Mouse (Mus musculus) adipocyte (in vitro differentiated cells): Measurements from ENCODE around the gene Tmem87b.
A peak's percentile ranks its signal among the peaks of the same experiment; 100 is the strongest.

ENCODE experiments used
- DNase-seq: peaks from one replicate; pipeline ENCODE4 v3.0.0-alpha.2; 2016; ENCODE audit warnings: low spot score

Gene Tmem87b

GRCm38 (mm10) chr2:128818956-128819643 lies 1.2 kb downstream of the Tmem87b start:
- peak; percentile 89 for DNase-seq

- peak; percentile 37 for DNase-seq
Measured at GRCm38 (mm10) chr2:128820631-128821030, 2.7 kb downstream of the Tmem87b start.

- DNase-seq = no peak
Measured at GRCm38 (mm10) chr2:128823893-128824292, 6.0 kb downstream of the Tmem87b start.

- DNase-seq = no peak
Measured at GRCm38 (mm10) chr2:128827787-128828186, 9.9 kb downstream of the Tmem87b start.

GRCm38 (mm10) chr2:128832611-128833010 lies 14.7 kb downstream of the Tmem87b start:
- DNase-seq = no peak

- DNase-seq = peak; percentile 36
Measured at GRCm38 (mm10) chr2:128833035-128833434, 15.1 kb downstream of the Tmem87b start.

- DNase-seq = no peak
Measured at GRCm38 (mm10) chr2:128833435-128833834, 15.5 kb downstream of the Tmem87b start.

GRCm38 (mm10) chr2:128837531-128837930 lies 19.6 kb downstream of the Tmem87b start:
- no peak for DNase-seq

GRCm38 (mm10) chr2:128838611-128839010 lies 20.7 kb downstream of the Tmem87b start:
- no peak for DNase-seq

GRCm38 (mm10) chr2:128839501-128839900 lies 21.6 kb downstream of the Tmem87b start:
- DNase-seq = no peak

GRCm38 (mm10) chr2:128842437-128842836 lies 24.5 kb downstream of the Tmem87b start:
- no peak for DNase-seq

- peak; percentile 58 for DNase-seq
Measured at GRCm38 (mm10) chr2:128850036-128850435, 32.1 kb downstream of the Tmem87b start.

GRCm38 (mm10) chr2:128856673-128857072 lies 38.8 kb downstream of the Tmem87b start:
- DNase-seq = no peak

- no peak for DNase-seq
Measured at GRCm38 (mm10) chr2:128858962-128859361, 41.0 kb downstream of the Tmem87b start.

GRCm38 (mm10) chr2:128859861-128860260 lies 41.9 kb downstream of the Tmem87b start:
- DNase-seq = no peak

GRCm38 (mm10) chr2:128862636-128863035 lies 44.7 kb downstream of the Tmem87b start, which contains the start of gene Fbln7:
Fbln7 (plus strand) TSS chr2:128862981.
- DNase-seq = no peak

- no peak for DNase-seq
Measured at GRCm38 (mm10) chr2:128863777-128864331, 45.9 kb downstream of the Tmem87b start.

GRCm38 (mm10) chr2:128865061-128865460 lies 47.1 kb downstream of the Tmem87b start:
- no peak for DNase-seq

GRCm38 (mm10) chr2:128871656-128872055 lies 53.7 kb downstream of the Tmem87b start:
- no peak for DNase-seq

- DNase-seq = no peak
Measured at GRCm38 (mm10) chr2:128872256-128872655, 54.3 kb downstream of the Tmem87b start.

- no peak for DNase-seq
Measured at GRCm38 (mm10) chr2:128875526-128875925, 57.6 kb downstream of the Tmem87b start.

GRCm38 (mm10) chr2:128881236-128881635 lies 63.3 kb downstream of the Tmem87b start:
- DNase-seq = no peak

- peak; percentile 49 for DNase-seq
Measured at GRCm38 (mm10) chr2:128885225-128885811, 67.4 kb downstream of the Tmem87b start.
